Mouse (Mus musculus): ENCODE results near the gene Enam. TPM values are rescaled to one million over a fixed set of nuclear protein-coding genes. Genes with fewer than 3 reads are reported as not detected.
A peak's percentile ranks its signal among the peaks of the same experiment; 100 is the strongest.
"Not testable (repeated sequence)": the region's sequence is repeated elsewhere in the genome, so short reads cannot be mapped to it uniquely, and the experiment has no call there.

The Enam gene
- polyA plus RNA-seq, 1 experiment from 2014 or later = not detected

- H3K27ac ChIP-seq (ENCODE audit: low read depth, low read length) = no peak overlapping the region
- no peaks in the 10 kb centered on the region for H3K36me3 ChIP-seq (ENCODE audit: control insufficient read depth, insufficient read depth)
- no peak for TF ChIP-seq CTCF (IDR thresholded peaks at IDR 0.05; ENCODE audit: low read depth)
- H3K4me3 ChIP-seq (ENCODE audit: low read depth, low read length) = no peak overlapping the region
- H3K9me3 ChIP-seq (ENCODE audit: control insufficient read depth) = no peaks in the 10 kb centered on the region
- no peak overlapping the region for H3K4me2 ChIP-seq (replicated peaks; ENCODE audit: low read depth)
- no peaks in the 10 kb centered on the region for H3K27me3 ChIP-seq (replicated peaks; ENCODE audit: control insufficient read depth, insufficient read depth, low read length)
- H3K4me1 ChIP-seq (replicated peaks; ENCODE audit: control insufficient read depth, insufficient read depth, low read length) = no peaks in the 10 kb centered on the region
- no peak overlapping the region for H3K9ac ChIP-seq (ENCODE audit: low read depth, low read length)
- no peak for ATAC-seq
Observed at GRCm38 (mm10) chr5:88540845-88541244, 53.1 kb downstream of the Enam start.

GRCm38 (mm10) chr5:88542651-88543282 is 55.0 kb downstream of the Enam start:
- ATAC-seq = no peak
- H3K4me1 ChIP-seq (replicated peaks; ENCODE audit: control insufficient read depth, insufficient read depth, low read length) = no peaks in the 10 kb centered on the region
- H3K36me3 ChIP-seq (ENCODE audit: control insufficient read depth, insufficient read depth) = no peaks in the 10 kb centered on the region
- H3K4me2 ChIP-seq (replicated peaks; ENCODE audit: low read depth) = no peak overlapping the region
- no peak overlapping the region for H3K27ac ChIP-seq (ENCODE audit: low read depth, low read length)
- H3K9ac ChIP-seq (ENCODE audit: low read depth, low read length) = no peak overlapping the region
- peak; percentile 75 for TF ChIP-seq CTCF (IDR thresholded peaks at IDR 0.05; ENCODE audit: low read depth)
- no peaks in the 10 kb centered on the region for H3K9me3 ChIP-seq (ENCODE audit: control insufficient read depth)
- H3K27me3 ChIP-seq (replicated peaks; ENCODE audit: control insufficient read depth, insufficient read depth, low read length) = no peaks in the 10 kb centered on the region
- H3K4me3 ChIP-seq (ENCODE audit: low read depth, low read length) = no peak overlapping the region
- WGBS = 61% methylated on average over 5 of the region's 5 CpGs

GRCm38 (mm10) chr5:88544411-88544810 is 56.6 kb downstream of the Enam start:
- H3K9me3 ChIP-seq (ENCODE audit: control insufficient read depth); H3K27me3 ChIP-seq (replicated peaks; ENCODE audit: control insufficient read depth, insufficient read depth, low read length); H3K4me1 ChIP-seq (replicated peaks; ENCODE audit: control insufficient read depth, insufficient read depth, low read length); H3K4me3 ChIP-seq (ENCODE audit: low read depth, low read length); H3K4me2 ChIP-seq (replicated peaks; ENCODE audit: low read depth); H3K36me3 ChIP-seq (ENCODE audit: control insufficient read depth, insufficient read depth); H3K9ac ChIP-seq (ENCODE audit: low read depth, low read length); H3K27ac ChIP-seq (ENCODE audit: low read depth, low read length); ATAC-seq: not testable (repeated sequence)
- WGBS = 95% methylated on average over 1 of the region's 1 CpGs

- no peak overlapping the region for H3K9ac ChIP-seq (ENCODE audit: low read depth, low read length)
Observed at GRCm38 (mm10) chr5:88545536-88545935, 57.8 kb downstream of the Enam start.

GRCm38 (mm10) chr5:88553271-88554085 is 65.7 kb downstream of the Enam start:
- Histone ChIP-seq H3K9ac (ENCODE audit: low read depth, low read length) (peak overlapping the region; percentile 73), H3K4me1 (replicated peaks; ENCODE audit: control insufficient read depth, insufficient read depth, low read length) (0 out of 2 replicates have a peak, but pooled peaks cover 13% of the 10 kb centered on the region), H3K9me3 (ENCODE audit: control insufficient read depth) (no peaks in the 10 kb centered on the region), H3K36me3 (ENCODE audit: control insufficient read depth, insufficient read depth) (no peaks in the 10 kb centered on the region), H3K27ac (ENCODE audit: low read depth, low read length) (peak overlapping the region; percentile 89), H3K4me3 (ENCODE audit: low read depth, low read length) (peak overlapping the region; percentile 81), H3K27me3 (replicated peaks; ENCODE audit: control insufficient read depth, insufficient read depth, low read length) (no peaks in the 10 kb centered on the region), H3K4me2 (replicated peaks; ENCODE audit: low read depth) (peak overlapping the region; percentile 80)
- no peak for TF ChIP-seq CTCF (IDR thresholded peaks at IDR 0.05; ENCODE audit: low read depth)
- 7% methylated on average over 29 of the region's 29 CpGs for WGBS
- peak; percentile 61 for ATAC-seq

More at GRCm38 (mm10) chr5:88545536-88545935, 57.8 kb downstream of the Enam start:
- Histone ChIP-seq H3K36me3 (ENCODE audit: control insufficient read depth, insufficient read depth) (no peaks in the 10 kb centered on the region), H3K27ac (ENCODE audit: low read depth, low read length) (no peak overlapping the region), H3K4me1 (replicated peaks; ENCODE audit: control insufficient read depth, insufficient read depth, low read length) (no peaks in the 10 kb centered on the region), H3K4me2 (replicated peaks; ENCODE audit: low read depth) (no peak overlapping the region), H3K4me3 (ENCODE audit: low read depth, low read length) (no peak overlapping the region), H3K9me3 (ENCODE audit: control insufficient read depth) (no peaks in the 10 kb centered on the region), H3K27me3 (replicated peaks; ENCODE audit: control insufficient read depth, insufficient read depth, low read length) (no peaks in the 10 kb centered on the region)
- TF ChIP-seq CTCF (IDR thresholded peaks at IDR 0.05; ENCODE audit: low read depth) = no peak
- no peak for ATAC-seq
- 85% methylated on average over 7 of the region's 7 CpGs for WGBS

GRCm38 (mm10) chr5:88554086-88554886 is 66.5 kb downstream of the Enam start, which contains the start of gene Utp3:
TSS of gene Utp3 (plus strand) at chr5:88554462.
- Histone ChIP-seq H3K9ac (ENCODE audit: low read depth, low read length) (peak within 1 kb of the TSS; percentile 83), H3K27me3 (replicated peaks; ENCODE audit: control insufficient read depth, insufficient read depth, low read length) (no peaks in the 10 kb centered on the region), H3K4me2 (replicated peaks; ENCODE audit: low read depth) (peak within 1 kb of the TSS; percentile 80), H3K4me3 (ENCODE audit: low read depth, low read length) (peak within 1 kb of the TSS; percentile 81), H3K4me1 (replicated peaks; ENCODE audit: control insufficient read depth, insufficient read depth, low read length) (0 out of 2 replicates have a peak, but pooled peaks cover 13% of the 10 kb centered on the region), H3K9me3 (ENCODE audit: control insufficient read depth) (no peaks in the 10 kb centered on the region), H3K36me3 (ENCODE audit: control insufficient read depth, insufficient read depth) (no peaks in the 10 kb centered on the region), H3K27ac (ENCODE audit: low read depth, low read length) (peak within 1 kb of the TSS; percentile 89)
- under 1% methylated on average over 69 of the region's 76 CpGs for WGBS
- peak; percentile 94 for TF ChIP-seq CTCF (IDR thresholded peaks at IDR 0.05; ENCODE audit: low read depth)
- peak; percentile 97 for ATAC-seq

Other genes with a start within 250 kb of the Enam start
- gene Gm7714, start 219.1 kb upstream of the Enam start, polyA plus RNA-seq (2015; fragmentation: Nextera tagmentation; extraction: Ambion mirVana) = not detected in 2 replicates
- gene Prol1, start 170.7 kb upstream of the Enam start, polyA plus RNA-seq (2015; fragmentation: Nextera tagmentation; extraction: Ambion mirVana) = not detected in 2 replicates
- 0.16 TPM in 1 of 2 replicates, not detected in the other for gene Amtn, start 111.9 kb upstream of the Enam start, polyA plus RNA-seq (2015; fragmentation: Nextera tagmentation; extraction: Ambion mirVana)
- not detected in 2 replicates for gene Ambn, start 32.0 kb upstream of the Enam start, polyA plus RNA-seq (2015; fragmentation: Nextera tagmentation; extraction: Ambion mirVana)
- 0.10 TPM in 1 of 2 replicates, not detected in the other for gene Jchain, start 39.9 kb downstream of the Enam start, polyA plus RNA-seq (2015; fragmentation: Nextera tagmentation; extraction: Ambion mirVana)
- gene Utp3, start 66.5 kb downstream of the Enam start, polyA plus RNA-seq (2015; fragmentation: Nextera tagmentation; extraction: Ambion mirVana) = 27.8 and 31.1 TPM in 2 replicates
- gene Rufy3, start 77.1 kb downstream of the Enam start, polyA plus RNA-seq (2015; fragmentation: Nextera tagmentation; extraction: Ambion mirVana) = 10.8 and 12.4 TPM in 2 replicates
- gene Grsf1, start 188.2 kb downstream of the Enam start, polyA plus RNA-seq (2015; fragmentation: Nextera tagmentation; extraction: Ambion mirVana) = 31.2 and 33.1 TPM in 2 replicates
- gene Mob1b, start 232.9 kb downstream of the Enam start, polyA plus RNA-seq (2015; fragmentation: Nextera tagmentation; extraction: Ambion mirVana) = 8.0 and 9.6 TPM in 2 replicates

All from intestine, postnatal 0 days (tissue).